Mouse (Mus musculus): ENCODE results near the gene Qrfp.
A peak's percentile ranks its signal among the peaks of the same experiment; 100 is the strongest.

Qrfp gene

GRCm38 (mm10) chr2:31814699-31815098 is 4.3 kb upstream of the Qrfp start:
- DNase-seq = no peak

- no peak for DNase-seq
Measured at GRCm38 (mm10) chr2:31813641-31814040, 3.3 kb upstream of the Qrfp start.

- DNase-seq = peak in 1 of 2 experiments; percentile 45
Measured at GRCm38 (mm10) chr2:31811086-31811958, 942 bp upstream of the Qrfp start.

GRCm38 (mm10) chr2:31809358-31809740 is 1.0 kb downstream of the Qrfp start:
- no peak for DNase-seq

- no peak for DNase-seq
Measured at GRCm38 (mm10) chr2:31808410-31809357, 1.7 kb downstream of the Qrfp start.

GRCm38 (mm10) chr2:31806639-31807382 is 3.6 kb downstream of the Qrfp start:
- DNase-seq = no peak

- peak in 1 of 2 experiments; percentile 61 for DNase-seq
Measured at GRCm38 (mm10) chr2:31803480-31803879, 6.9 kb downstream of the Qrfp start.

GRCm38 (mm10) chr2:31802811-31803210 is 7.6 kb downstream of the Qrfp start:
- DNase-seq = peak in 1 of 2 experiments; percentile 26

GRCm38 (mm10) chr2:31801416-31801815 is 9.0 kb downstream of the Qrfp start:
- DNase-seq = peak in 1 of 2 experiments; percentile 27

- peak in 1 of 2 experiments; percentile 45 for DNase-seq
Measured at GRCm38 (mm10) chr2:31796943-31797342, 13.4 kb downstream of the Qrfp start.

GRCm38 (mm10) chr2:31792611-31793010 is 17.8 kb downstream of the Qrfp start:
- DNase-seq = no peak

GRCm38 (mm10) chr2:31791260-31791659 is 19.1 kb downstream of the Qrfp start:
- DNase-seq = no peak

- DNase-seq = no peak
Measured at GRCm38 (mm10) chr2:31790728-31791251, 19.6 kb downstream of the Qrfp start.

GRCm38 (mm10) chr2:31789215-31789614 is 21.2 kb downstream of the Qrfp start:
- DNase-seq = no peak

GRCm38 (mm10) chr2:31788227-31788626 is 22.2 kb downstream of the Qrfp start:
- DNase-seq = no peak

- peak; percentile 68 to 82 for DNase-seq
Measured at GRCm38 (mm10) chr2:31787029-31787428, 23.4 kb downstream of the Qrfp start.

- DNase-seq = peak; percentile 60 to 84
Measured at GRCm38 (mm10) chr2:31785074-31785473, 25.3 kb downstream of the Qrfp start.

- no peak for DNase-seq
Measured at GRCm38 (mm10) chr2:31782958-31783602, 27.3 kb downstream of the Qrfp start.

GRCm38 (mm10) chr2:31779258-31779657 is 31.1 kb downstream of the Qrfp start:
- no peak for DNase-seq

GRCm38 (mm10) chr2:31776479-31776878 is 33.9 kb downstream of the Qrfp start:
- no peak for DNase-seq

GRCm38 (mm10) chr2:31770781-31771441 is 39.5 kb downstream of the Qrfp start:
- peak; percentile 72 to 85 for DNase-seq

Measured in lung, postnatal 4 days (tissue).